Comparison of ENCODE assay signal across 41 mouse cellular contexts in the genomic region with DNA sequence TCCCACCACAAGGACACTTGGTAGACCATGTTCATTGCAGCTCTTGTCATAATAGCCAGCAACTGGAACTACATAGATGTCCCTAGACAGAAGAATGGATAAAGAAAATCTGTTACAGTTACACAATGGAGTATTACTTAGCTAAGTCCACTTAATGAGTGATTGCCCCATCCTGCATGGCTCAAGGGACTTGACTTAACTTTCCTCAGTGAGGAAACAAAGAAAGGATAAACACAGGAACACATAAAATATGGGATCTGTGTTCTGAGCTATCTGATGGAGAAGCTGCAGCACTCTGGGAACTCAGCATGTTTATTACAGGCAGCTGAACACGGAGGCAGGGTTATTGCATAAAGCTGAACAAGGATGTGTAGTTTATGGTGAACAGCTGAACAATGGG. TPM values are rescaled to one million over a fixed set of nuclear protein-coding genes. Genes with fewer than 3 reads are reported as not detected.
"Had no signal": no experiment of that assay in that cellular context is flagged by ENCODE, and none has a peak within 500 bp of the region (broad histone marks: within the 10 kb centered on the region; RNA-seq: fewer than 3 reads in every experiment).

No protein-coding gene starts in this region.

- H3K9me3 ChIP-seq: heart, embryonic 13.5 days; heart, embryonic 15.5 days; hindbrain, embryonic 10.5 days; hindbrain, embryonic 12.5 days; hindbrain, embryonic 13.5 days; hindbrain, embryonic 15.5 days; intestine, embryonic 15.5 days; kidney, embryonic 15.5 days had no signal

- H3K4me2 ChIP-seq: heart, embryonic 13.5 days; heart, embryonic 15.5 days; hindbrain, embryonic 12.5 days; hindbrain, embryonic 13.5 days; hindbrain, embryonic 14.5 days; hindbrain, embryonic 15.5 days; intestine, embryonic 15.5 days; kidney, embryonic 15.5 days had no signal

- ATAC-seq: hindbrain, embryonic 16.5 days; hindbrain, postnatal 0 days; inflammation-experienced regulatory T-cells, adult 6 months; intestine, embryonic 15.5 days; intestine, embryonic 16.5 days; intestine, postnatal 0 days had no signal

- H3K27me3 ChIP-seq: heart, embryonic 13.5 days; heart, embryonic 15.5 days; hindbrain, embryonic 12.5 days; hindbrain, embryonic 13.5 days; hindbrain, embryonic 15.5 days; intestine, embryonic 15.5 days; kidney, embryonic 15.5 days had no signal

- H3K36me3 ChIP-seq: heart, embryonic 13.5 days; heart, embryonic 15.5 days; hindbrain, embryonic 10.5 days; hindbrain, embryonic 12.5 days; hindbrain, embryonic 13.5 days; hindbrain, embryonic 15.5 days; intestine, embryonic 15.5 days; kidney, embryonic 15.5 days had no signal

- H3K4me1 ChIP-seq: heart, embryonic 13.5 days; heart, embryonic 15.5 days; hindbrain, embryonic 10.5 days; hindbrain, embryonic 15.5 days; intestine, embryonic 15.5 days; kidney, embryonic 15.5 days had no signal

- H3K4me3 ChIP-seq: heart, embryonic 13.5 days; heart, embryonic 15.5 days; hindbrain, embryonic 10.5 days; hindbrain, embryonic 12.5 days; hindbrain, embryonic 13.5 days; hindbrain, embryonic 15.5 days; intestine, embryonic 15.5 days; kidney, embryonic 15.5 days; layer of hippocampus, adult 2 months; left cerebral cortex, adult 2 months had no signal

- H3K27ac ChIP-seq: heart, embryonic 13.5 days; heart, embryonic 15.5 days; hindbrain, embryonic 10.5 days; hindbrain, embryonic 12.5 days; hindbrain, embryonic 13.5 days; hindbrain, embryonic 14.5 days; hindbrain, embryonic 15.5 days; hindbrain, postnatal 0 days; intestine, embryonic 15.5 days; kidney, embryonic 15.5 days; kidney, postnatal 0 days; layer of hippocampus, adult 2 months; left cerebral cortex, adult 2 months had no signal

- H3K9ac ChIP-seq: heart, embryonic 13.5 days; heart, embryonic 15.5 days; hindbrain, embryonic 12.5 days; hindbrain, embryonic 13.5 days; hindbrain, embryonic 14.5 days; hindbrain, embryonic 15.5 days; intestine, embryonic 15.5 days; kidney, embryonic 15.5 days had no signal

- DNase-seq: heart, postnatal 10 days; heart, postnatal 14 days; heart, postnatal 36 days; heart, postnatal 4 days; kidney, adult 11 months; kidney, adult 18-20 months; kidney, adult 2 months; kidney, adult 8-10 months; kidney, adult 9 months; kidney, postnatal 10 days; kidney, postnatal 14 days; kidney, postnatal 25 days; kidney, postnatal 36 days; kidney, postnatal 4 days; layer of hippocampus, adult 9-11 months; layer of hippocampus, postnatal 36 days had no signal

RNA-seq across cellular contexts. Expression of a gene that starts 3.8 kb away (rescaled TPM):
- polyA plus RNA-seq: heart, embryonic 13.5 days; heart, embryonic 14.5 days; heart, embryonic 15.5 days; heart, embryonic 16.5 days; heart, postnatal 0 days; hindbrain, embryonic 10.5 days; hindbrain, embryonic 11.5 days; hindbrain, embryonic 12.5 days; hindbrain, embryonic 13.5 days; hindbrain, embryonic 14.5 days; hindbrain, embryonic 15.5 days; hindbrain, embryonic 16.5 days; hindbrain, postnatal 0 days; inflammation-experienced regulatory T-cells, adult 6 months; intestine, embryonic 14.5 days; intestine, embryonic 15.5 days; intestine, embryonic 16.5 days; intestine, postnatal 0 days; kidney, adult 2 months; kidney, embryonic 14.5 days; kidney, embryonic 15.5 days; kidney, embryonic 16.5 days; kidney, postnatal 0 days; large intestine, adult 2 months had no signal

RNA-seq across cellular contexts. Expression of a gene that starts 21.2 kb away (rescaled TPM):
- polyA plus RNA-seq: heart, embryonic 13.5 days; heart, embryonic 14.5 days; heart, embryonic 16.5 days; heart, postnatal 0 days; hindbrain, embryonic 10.5 days; hindbrain, embryonic 11.5 days; hindbrain, embryonic 12.5 days; hindbrain, embryonic 13.5 days; hindbrain, embryonic 14.5 days; hindbrain, embryonic 15.5 days; hindbrain, embryonic 16.5 days; hindbrain, postnatal 0 days; inflammation-experienced regulatory T-cells, adult 6 months; intestine, embryonic 14.5 days; intestine, embryonic 15.5 days; intestine, embryonic 16.5 days; kidney, adult 2 months; kidney, embryonic 14.5 days; kidney, embryonic 15.5 days; kidney, embryonic 16.5 days; large intestine, adult 2 months had no signal

RNA-seq across cellular contexts. Expression of a gene that starts 24.1 kb away (rescaled TPM):
- polyA plus RNA-seq: inflammation-experienced regulatory T-cells, adult 6 months had no signal

RNA-seq across cellular contexts. Expression of a gene that starts 53.2 kb away (rescaled TPM):
- polyA plus RNA-seq: heart, embryonic 13.5 days; heart, embryonic 14.5 days; heart, embryonic 15.5 days; heart, embryonic 16.5 days; heart, postnatal 0 days; hindbrain, embryonic 10.5 days; hindbrain, embryonic 11.5 days; hindbrain, embryonic 12.5 days; hindbrain, embryonic 13.5 days; hindbrain, embryonic 14.5 days; hindbrain, embryonic 15.5 days; hindbrain, embryonic 16.5 days; hindbrain, postnatal 0 days; inflammation-experienced regulatory T-cells, adult 6 months; intestine, embryonic 14.5 days; intestine, embryonic 15.5 days; intestine, embryonic 16.5 days; intestine, postnatal 0 days; kidney, adult 2 months; kidney, embryonic 14.5 days; kidney, embryonic 15.5 days; kidney, embryonic 16.5 days; kidney, postnatal 0 days; large intestine, adult 2 months had no signal
